Mouse (Mus musculus): ENCODE results near the gene Ttc41. TPM values are rescaled to one million over a fixed set of nuclear protein-coding genes. Genes with fewer than 3 reads are reported as not detected.
A peak's percentile ranks its signal among the peaks of the same experiment; 100 is the strongest.
"Not testable (repeated sequence)": the region's sequence is repeated elsewhere in the genome, so short reads cannot be mapped to it uniquely, and the experiment has no call there.

Gene Ttc41
- total RNA-seq (2014; rRNA removed) (0.87 and 1.0 TPM in 2 replicates), polyA plus RNA-seq (2012; rRNA removed) (0.77 and 1.1 TPM in 2 replicates)

- peaks cover 15% of the 10 kb centered on the region; the same call in 1 of the 2 replicates for H3K79me2 ChIP-seq (ENCODE audit: control insufficient read depth, insufficient read depth, low read length)
- peaks cover 36% of the 10 kb centered on the region for H3K36me3 ChIP-seq (ENCODE audit: control insufficient read depth, insufficient read depth, low read length)
- WGBS: under 1% methylated on average over 51 of the region's 51 CpGs
- peak; percentile 99 for DNase-seq (ENCODE audit: extremely low read depth, low read depth, low spot score)
- H3K27me3 ChIP-seq (ENCODE audit: control insufficient read depth, insufficient read depth, low read length): no peaks in the 10 kb centered on the region
- peak; percentile 98 for TF ChIP-seq POLR2A (IDR thresholded peaks at IDR 0.05; ENCODE audit: extremely low read depth, insufficient read depth, low read length)
- no peak for TF ChIP-seq CTCF (IDR thresholded peaks at IDR 0.05; ENCODE audit: low read depth, low read length)
- peaks cover 30% of the 10 kb centered on the region for H3K4me1 ChIP-seq (ENCODE audit: control insufficient read depth, insufficient read depth, low read length)
- H3K4me3 ChIP-seq (ENCODE audit: insufficient read depth, low read depth, low read length): peak within 1 kb of the TSS; percentile 89
- peak within 1 kb of the TSS; percentile 95 for H3K9ac ChIP-seq (ENCODE audit: low read depth, low read length)
- peak within 1 kb of the TSS; percentile 90 for H3K27ac ChIP-seq (replicated peaks; ENCODE audit: insufficient read depth, low read depth, low read length)
Measured at GRCm38 (mm10) chr10:86705318-86705921, at the start of gene Ttc41, which contains the start of gene Hsp90b1. Gene Ttc41 (plus strand): TSS chr10:86705811. Gene Hsp90b1 (minus strand): TSS chr10:86705509.

- not testable (repeated sequence) for H3K36me3 ChIP-seq (ENCODE audit: control insufficient read depth, insufficient read depth, low read length); H3K4me1 ChIP-seq (ENCODE audit: control insufficient read depth, insufficient read depth, low read length); H3K27ac ChIP-seq (replicated peaks; ENCODE audit: insufficient read depth, low read depth, low read length); H3K4me3 ChIP-seq (ENCODE audit: insufficient read depth, low read depth, low read length); H3K79me2 ChIP-seq (ENCODE audit: control insufficient read depth, insufficient read depth, low read length); DNase-seq (ENCODE audit: extremely low read depth, low read depth, low spot score); H3K27me3 ChIP-seq (ENCODE audit: control insufficient read depth, insufficient read depth, low read length); H3K9ac ChIP-seq (ENCODE audit: low read depth, low read length)
- WGBS: 90% methylated on average over 4 of the region's 4 CpGs
Measured at GRCm38 (mm10) chr10:86670550-86670949, 35.1 kb upstream of the Ttc41 start.

GRCm38 (mm10) chr10:86684797-86685178 lies 20.8 kb upstream of the Ttc41 start:
- H3K36me3 ChIP-seq (ENCODE audit: control insufficient read depth, insufficient read depth, low read length); H3K9ac ChIP-seq (ENCODE audit: low read depth, low read length); H3K4me3 ChIP-seq (ENCODE audit: insufficient read depth, low read depth, low read length); H3K79me2 ChIP-seq (ENCODE audit: control insufficient read depth, insufficient read depth, low read length); H3K27me3 ChIP-seq (ENCODE audit: control insufficient read depth, insufficient read depth, low read length); H3K4me1 ChIP-seq (ENCODE audit: control insufficient read depth, insufficient read depth, low read length); DNase-seq (ENCODE audit: extremely low read depth, low read depth, low spot score); H3K27ac ChIP-seq (replicated peaks; ENCODE audit: insufficient read depth, low read depth, low read length): not testable (repeated sequence)
- 30% methylated on average over 2 of the region's 2 CpGs for WGBS

DNA sequence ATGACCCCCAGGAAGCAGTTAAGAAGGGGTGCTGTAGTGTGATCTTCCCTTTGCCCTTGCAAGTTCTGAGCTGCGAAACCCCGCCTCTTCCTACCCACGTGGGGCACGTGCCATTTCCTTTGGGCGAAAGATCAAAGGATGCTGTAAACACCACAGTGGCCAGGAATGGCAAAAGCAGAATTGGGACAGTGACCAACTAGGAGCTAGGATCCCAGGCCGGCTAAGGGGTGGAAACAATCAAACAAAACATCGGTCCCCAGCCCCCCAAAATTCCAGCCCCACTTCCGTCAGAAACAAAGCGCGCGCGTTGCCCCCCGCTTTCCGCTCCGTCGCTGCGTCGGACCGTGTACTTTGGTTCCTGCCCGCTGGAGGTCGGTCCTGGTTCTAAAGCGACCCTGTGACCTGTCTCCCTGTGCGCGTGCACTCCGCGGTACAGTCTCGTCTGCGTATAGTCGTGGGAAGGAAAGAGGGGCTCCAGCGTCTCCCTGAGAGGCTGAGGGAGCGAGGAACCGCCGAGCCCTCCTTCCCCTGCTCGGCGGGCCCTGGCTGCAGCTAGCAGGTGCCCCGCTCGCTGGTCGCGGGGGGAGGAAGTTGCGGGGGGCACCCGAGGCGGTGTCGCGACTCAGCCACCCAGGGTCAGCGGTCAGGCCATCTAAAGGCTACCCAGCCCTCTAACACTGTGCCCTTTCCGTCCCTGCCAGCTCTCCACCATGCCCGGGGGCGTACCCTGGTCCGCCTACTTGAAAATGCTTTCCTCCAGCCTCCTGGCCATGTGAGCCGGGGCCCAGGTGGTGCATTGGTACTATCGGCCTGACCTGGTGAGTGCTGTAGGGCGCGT lies 20.2 kb upstream of the Ttc41 start:
- not testable (repeated sequence) for H3K36me3 ChIP-seq (ENCODE audit: control insufficient read depth, insufficient read depth, low read length); H3K79me2 ChIP-seq (ENCODE audit: control insufficient read depth, insufficient read depth, low read length); H3K4me1 ChIP-seq (ENCODE audit: control insufficient read depth, insufficient read depth, low read length); H3K27me3 ChIP-seq (ENCODE audit: control insufficient read depth, insufficient read depth, low read length)
- under 1% methylated on average over 53 of the region's 53 CpGs for WGBS
- Histone ChIP-seq H3K9ac (ENCODE audit: low read depth, low read length) (peak overlapping the region; percentile 95), H3K4me3 (ENCODE audit: insufficient read depth, low read depth, low read length) (peak overlapping the region; percentile 95), H3K27ac (replicated peaks; ENCODE audit: insufficient read depth, low read depth, low read length) (peak overlapping the region; percentile 63)
- peak; percentile 66 for DNase-seq (ENCODE audit: extremely low read depth, low read depth, low spot score)

DNA sequence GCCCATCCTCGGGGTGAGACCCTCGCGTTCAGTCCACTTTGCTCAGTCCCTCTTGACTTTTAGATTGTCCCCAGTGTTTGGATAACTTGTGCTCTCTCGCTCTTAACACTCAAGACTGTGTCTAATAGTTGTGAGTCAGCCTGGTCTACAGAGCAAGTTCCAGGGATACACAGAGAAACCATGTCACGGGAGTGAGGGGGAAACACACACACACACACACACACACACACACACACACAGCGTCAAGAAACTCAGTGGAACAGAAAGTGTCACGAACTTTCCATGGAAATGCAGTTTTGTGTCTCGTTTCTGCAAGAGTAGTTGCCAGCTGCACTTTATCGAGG lies 19.6 kb upstream of the Ttc41 start:
- Histone ChIP-seq H3K9ac (ENCODE audit: low read depth, low read length) (peak overlapping the region; percentile 95; the same call in 1 of the 2 replicates), H3K4me3 (ENCODE audit: insufficient read depth, low read depth, low read length) (peak overlapping the region; percentile 95; the same call in 1 of the 2 replicates)
- DNase-seq (ENCODE audit: extremely low read depth, low read depth, low spot score); H3K27me3 ChIP-seq (ENCODE audit: control insufficient read depth, insufficient read depth, low read length); H3K27ac ChIP-seq (replicated peaks; ENCODE audit: insufficient read depth, low read depth, low read length); H3K79me2 ChIP-seq (ENCODE audit: control insufficient read depth, insufficient read depth, low read length); H3K36me3 ChIP-seq (ENCODE audit: control insufficient read depth, insufficient read depth, low read length); H3K4me1 ChIP-seq (ENCODE audit: control insufficient read depth, insufficient read depth, low read length): not testable (repeated sequence)
- 20% methylated on average over 9 of the region's 9 CpGs for WGBS

DNA sequence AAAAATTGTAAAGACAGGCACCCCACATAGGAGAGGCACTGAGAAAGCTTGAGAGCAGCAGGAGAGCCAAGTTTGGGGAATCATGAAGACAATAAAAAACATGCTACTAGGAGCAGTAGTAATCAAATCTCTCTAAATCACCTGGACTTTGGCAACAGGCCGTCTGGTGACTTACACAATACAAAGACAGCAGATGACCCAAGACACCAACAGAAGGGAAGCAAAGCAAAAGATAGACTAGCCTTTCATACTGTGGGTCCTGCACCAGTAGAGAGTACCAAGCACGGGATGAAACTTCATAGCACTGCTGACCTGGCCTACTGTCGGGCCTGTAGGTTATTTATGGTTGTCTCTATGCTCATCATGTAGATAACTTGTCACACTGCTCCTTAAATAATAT lies 5.4 kb upstream of the Ttc41 start:
- H3K36me3 ChIP-seq (ENCODE audit: control insufficient read depth, insufficient read depth, low read length): peaks cover 76% of the 10 kb centered on the region
- H3K4me1 ChIP-seq (ENCODE audit: control insufficient read depth, insufficient read depth, low read length): peaks cover 28% of the 10 kb centered on the region
- H3K9ac ChIP-seq (ENCODE audit: low read depth, low read length): no peak overlapping the region
- peaks cover 20% of the 10 kb centered on the region; the same call in 1 of the 2 replicates for H3K79me2 ChIP-seq (ENCODE audit: control insufficient read depth, insufficient read depth, low read length)
- 13% methylated on average over 3 of the region's 3 CpGs for WGBS
- DNase-seq (ENCODE audit: extremely low read depth, low read depth, low spot score): peak; percentile 64
- TF ChIP-seq POLR2A (IDR thresholded peaks at IDR 0.05; ENCODE audit: extremely low read depth, insufficient read depth, low read length) (no peak), CTCF (IDR thresholded peaks at IDR 0.05; ENCODE audit: low read depth, low read length) (no peak)
- H3K27me3 ChIP-seq (ENCODE audit: control insufficient read depth, insufficient read depth, low read length): no peaks in the 10 kb centered on the region
- no peak overlapping the region for H3K4me3 ChIP-seq (ENCODE audit: insufficient read depth, low read depth, low read length)
- no peak overlapping the region for H3K27ac ChIP-seq (replicated peaks; ENCODE audit: insufficient read depth, low read depth, low read length)
